Mouse (Mus musculus) kidney, adult 2 months (tissue): ENCODE measurements at regions not wholly inside any gene's neighbourhood (a gene's known extent, or its start where the extent isn't known, plus 50 kb on each side); places are given as distances from the start of the nearest gene placed in this dataset.

Experiments
- DNase-seq: peaks from one replicate; pipeline ENCODE4 v3.0.0; 2021
- H3K27ac ChIP-seq: fragments of 200-500 bp; 2 replicates; pipeline ENCODE4 v1.5.1; 2012; ENCODE audit warnings: low read depth, low read length, control low read depth, inconsistent platforms; ENCODE audit not compliant: insufficient read depth
- H3K27me3 ChIP-seq: fragments of 200-500 bp; replicated peaks from 2 replicates; pipeline ENCODE4 v1.6.1; 2012; ENCODE audit warnings: mild to moderate bottlenecking, moderate library complexity, low read length, inconsistent platforms; ENCODE audit not compliant: control insufficient read depth, insufficient read depth
- H3K36me3 ChIP-seq: fragments of 200-500 bp; 2 replicates; pipeline ENCODE4 v1.6.1; 2012; ENCODE audit warnings: mild to moderate bottlenecking, moderate library complexity, low read length, inconsistent platforms; ENCODE audit not compliant: control insufficient read depth, insufficient read depth
- H3K4me1 ChIP-seq: fragments of 200-500 bp; 2 replicates; pipeline ENCODE4 v1.6.1; 2011; ENCODE audit warnings: low read length; ENCODE audit not compliant: control insufficient read depth, insufficient read depth
- H3K4me3 ChIP-seq: fragments of 200-500 bp; 2 replicates; pipeline ENCODE4 v1.5.1; 2011; ENCODE audit warnings: mild to moderate bottlenecking, low read depth, low read length, control low read depth; ENCODE audit not compliant: insufficient read depth
- CTCF ChIP-seq: fragments of 200-500 bp; conservative IDR thresholded peaks from 2 replicates; pipeline ENCODE4 v1.5.1; 2011; ENCODE audit warnings: low read depth, mild to moderate bottlenecking, control low read depth, low read length, moderate library complexity, mixed read lengths; ENCODE audit not compliant: insufficient read depth, insufficient read length
- POLR2A ChIP-seq: fragments of 200-500 bp; IDR thresholded peaks from one replicate; pipeline ENCODE4 v1.6.1; 2011; ENCODE audit warnings: low read depth, low read length, control low read depth
- WGBS: fragments of 180-500 bp; shearing (Covaris S2); methylation state at CpG from one replicate; pipeline ENCODE4 v1.1.7; 2018; 5-methylcytosine and 5-hydroxymethylcytosine counted together

DNA sequence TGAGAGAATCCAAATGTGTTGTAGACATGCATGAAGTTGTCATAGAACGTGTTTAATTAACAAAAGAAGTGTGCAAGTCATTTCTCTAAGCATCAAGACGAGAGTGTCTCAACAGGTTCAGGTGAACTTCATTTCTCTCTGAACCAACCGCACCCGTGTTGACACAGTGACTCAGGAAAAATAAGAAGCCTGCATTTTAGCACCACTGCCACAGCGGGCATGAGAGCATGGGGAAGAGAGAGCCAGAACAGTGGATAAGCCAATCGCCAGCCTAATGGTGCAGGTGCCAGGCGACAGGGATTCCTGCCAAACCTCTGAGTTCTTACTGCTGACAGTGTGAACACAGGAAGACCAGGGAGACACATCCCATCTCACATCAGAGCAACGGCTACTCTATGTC, 100.1 kb downstream of the Tbx4 start:
- DNase-seq = no peak
- 86% methylated on average over 8 of the region's 8 CpGs for WGBS

GRCm38 (mm10) chr11:85987181-85987580, 101.0 kb downstream of the Tbx4 start:
- no peak overlapping the region for H3K27ac ChIP-seq

More for the DNA sequence above, 100.1 kb downstream of the Tbx4 start:
- Histone ChIP-seq H3K27ac (no peak overlapping the region), H3K27me3 (no peaks in the 10 kb centered on the region; the same call in 1 of the 2 replicates), H3K4me3 (no peak overlapping the region), H3K36me3 (no peaks in the 10 kb centered on the region), H3K4me1 (no peaks in the 10 kb centered on the region)
- TF ChIP-seq CTCF (no peak), POLR2A (no peak)

DNA sequence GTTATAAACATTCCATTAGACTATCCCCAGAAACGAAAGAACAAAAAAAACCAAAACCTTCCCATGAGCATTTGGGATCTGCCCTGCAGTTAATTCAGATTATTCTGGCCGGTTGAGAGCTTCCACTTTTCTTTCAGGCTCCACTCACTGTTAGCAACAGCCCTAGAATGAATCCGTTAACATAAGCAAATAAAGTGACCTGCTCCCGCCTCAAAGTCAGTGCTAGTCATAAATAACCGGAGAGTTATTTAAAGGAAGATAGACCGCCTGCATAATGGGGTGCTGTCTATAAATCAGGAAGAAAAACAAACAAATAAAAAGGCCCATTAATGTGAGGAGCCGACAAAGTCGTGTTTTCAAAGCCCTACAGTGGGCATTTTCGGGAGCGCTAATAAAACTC, 103.3 kb downstream of the Tbx4 start:
- TF ChIP-seq POLR2A (no peak), CTCF (no peak)
- H3K27ac ChIP-seq = no peak overlapping the region
- no peaks in the 10 kb centered on the region for H3K4me1 ChIP-seq
- WGBS = 8% methylated on average over 10 of the region's 10 CpGs
- H3K27me3 ChIP-seq = no peaks in the 10 kb centered on the region; the same call in 1 of the 2 replicates
- peak overlapping the region; percentile 39; the same call in 1 of the 2 replicates for H3K4me3 ChIP-seq
- peak; percentile 22 for DNase-seq
- H3K36me3 ChIP-seq = no peaks in the 10 kb centered on the region

More at GRCm38 (mm10) chr11:85987181-85987580, 101.0 kb downstream of the Tbx4 start:
- DNase-seq = no peak
- H3K4me1 ChIP-seq = no peaks in the 10 kb centered on the region
- no peak for TF ChIP-seq POLR2A
- TF ChIP-seq CTCF = no peak
- WGBS = 98% methylated on average over 2 of the region's 2 CpGs
- H3K27me3 ChIP-seq = no peaks in the 10 kb centered on the region; the same call in 1 of the 2 replicates
- H3K4me3 ChIP-seq = no peak overlapping the region
- H3K36me3 ChIP-seq = no peaks in the 10 kb centered on the region

- peak; percentile 47 for DNase-seq
- Histone ChIP-seq H3K27ac (no peak overlapping the region), H3K36me3 (no peaks in the 10 kb centered on the region), H3K27me3 (no peaks in the 10 kb centered on the region; the same call in 1 of the 2 replicates), H3K4me3 (peak overlapping the region; percentile 39; the same call in 1 of the 2 replicates), H3K4me1 (no peaks in the 10 kb centered on the region)
- 22% methylated on average over 12 of the region's 12 CpGs for WGBS
- TF ChIP-seq POLR2A (no peak), CTCF (no peak; the same call in 1 of the 2 replicates)
These were observed 103.8 kb downstream of the Tbx4 start for GRCm38 (mm10) chr11:85989940-85990493.

- no peaks in the 10 kb centered on the region for H3K36me3 ChIP-seq
- no peak overlapping the region for H3K4me3 ChIP-seq
- H3K27ac ChIP-seq = no peak overlapping the region
- TF ChIP-seq CTCF (no peak; the same call in 1 of the 2 replicates), POLR2A (no peak)
- H3K27me3 ChIP-seq = no peaks in the 10 kb centered on the region
- no peaks in the 10 kb centered on the region for H3K4me1 ChIP-seq
- DNase-seq = peak; percentile 41
- WGBS = 35% methylated on average over 29 of the region's 29 CpGs
These were observed 109.3 kb downstream of the Tbx4 start for GRCm38 (mm10) chr11:85995318-85996095.

DNA sequence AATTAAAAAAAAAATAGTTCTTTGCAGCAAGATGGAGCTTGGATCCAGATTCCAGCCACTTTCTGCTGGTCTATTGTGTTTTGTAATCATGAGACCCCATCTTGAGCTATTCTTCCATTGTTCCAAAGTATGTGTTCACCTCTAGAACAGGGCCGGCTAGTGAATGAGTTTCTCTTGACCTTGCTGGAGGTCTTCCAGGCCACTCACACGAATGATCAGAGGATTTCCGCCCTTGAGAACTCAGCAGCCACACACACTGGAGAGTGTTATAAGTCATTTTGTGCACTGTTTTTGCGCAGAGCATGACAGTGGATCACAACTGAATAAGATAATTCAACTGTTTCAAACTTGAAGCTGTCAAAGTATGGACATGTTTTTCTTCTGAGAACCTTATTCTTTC, 110.5 kb downstream of the Tbx4 start:
- Histone ChIP-seq H3K4me3 (no peak overlapping the region), H3K36me3 (no peaks in the 10 kb centered on the region), H3K27me3 (no peaks in the 10 kb centered on the region), H3K27ac (no peak overlapping the region), H3K4me1 (no peaks in the 10 kb centered on the region)
- DNase-seq = peak; percentile 46
- TF ChIP-seq CTCF = no peak
- TF ChIP-seq POLR2A = no peak
- 58% methylated on average over 4 of the region's 4 CpGs for whole genome bisulfite sequencing

DNA sequence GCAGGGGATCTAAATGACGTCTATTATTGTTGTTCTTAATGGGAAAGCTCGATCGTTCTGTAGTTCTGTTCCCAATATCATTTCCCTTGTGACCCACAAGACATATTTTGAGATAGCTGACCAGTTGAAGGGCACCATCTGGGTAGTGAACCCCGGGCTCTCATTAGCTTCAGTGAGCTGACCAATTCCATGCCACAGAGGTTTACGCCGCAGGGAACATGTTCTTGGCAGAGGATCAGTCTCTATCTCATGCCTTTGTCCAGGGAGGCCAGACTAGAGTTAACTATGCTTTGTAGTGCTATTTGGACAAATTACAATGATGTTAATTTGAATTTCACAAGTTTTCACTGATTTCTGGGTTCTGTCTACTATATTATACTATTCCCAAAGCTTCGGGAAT, 117.1 kb downstream of the Tbx4 start:
- no peaks in the 10 kb centered on the region for H3K4me1 ChIP-seq
- 72% methylated on average over 7 of the region's 7 CpGs for WGBS
- no peak overlapping the region for H3K4me3 ChIP-seq
- DNase-seq = no peak
- H3K27ac ChIP-seq = no peak overlapping the region
- H3K36me3 ChIP-seq = no peaks in the 10 kb centered on the region
- no peaks in the 10 kb centered on the region for H3K27me3 ChIP-seq
- TF ChIP-seq CTCF = no peak
- TF ChIP-seq POLR2A = no peak
